Mouse (Mus musculus) MEL (cell line): ENCODE results near the gene Pdss2. TPM values are rescaled to one million over a fixed set of nuclear protein-coding genes. Genes with fewer than 3 reads are reported as not detected.

Experiments used
- DNase-seq: peaks from one replicate; pipeline ENCODE4 v3.0.0; 2011; ENCODE audit warnings: low read depth, low spot score
- H3K27ac ChIP-seq: 2 replicates; pipeline ENCODE4 v1.5.1; 2012; ENCODE audit warnings: low read depth, mild to moderate bottlenecking, control low read depth, low read length, moderate library complexity; ENCODE audit not compliant: control insufficient read depth
- H3K27me3 ChIP-seq, 2 experiments: fragments of 150-350 bp in 1 of 2; sonication (generic) in 1 of 2; 2 replicates each; pipeline ENCODE4 v1.6.1; 2012; ENCODE audit warnings: low read length in 2 of 2, mild to moderate bottlenecking in 2 of 2, improper control_type of control experiment in 1 of 2, moderate library complexity in 1 of 2; ENCODE audit not compliant: insufficient read depth in 2 of 2, control insufficient read depth in 1 of 2
- H3K36me3 ChIP-seq, 2 experiments: 2 replicates each; pipeline ENCODE4 v1.6.1; 2012 to 2014; ENCODE audit warnings: low read length in 2 of 2, improper control_type of control experiment in 1 of 2, inconsistent platforms in 1 of 2, mild to moderate bottlenecking in 1 of 2; ENCODE audit not compliant: insufficient read depth in 2 of 2, control insufficient read depth in 1 of 2
- H3K4me1 ChIP-seq, 2 experiments: fragments of 150-350 bp in 1 of 2; sonication (generic) in 1 of 2; 2 replicates each; pipeline ENCODE4 v1.6.1; 2012; ENCODE audit warnings: low read length in 2 of 2, improper control_type of control experiment in 1 of 2, mild to moderate bottlenecking in 1 of 2; ENCODE audit not compliant: insufficient read depth in 2 of 2, control insufficient read depth in 1 of 2
- H3K4me3 ChIP-seq, 2 experiments: fragments of 150-350 bp in 1 of 2; sonication (generic) in 1 of 2; 2 replicates each; pipeline ENCODE4 v1.5.1; 2012; ENCODE audit warnings: low read depth in 2 of 2, low read length in 2 of 2, mild to moderate bottlenecking in 2 of 2, moderate library complexity in 2 of 2, control low read depth in 1 of 2, improper control_type of control experiment in 1 of 2; ENCODE audit not compliant: control insufficient read depth in 1 of 2, insufficient read depth in 1 of 2
- H3K79me2 ChIP-seq: 2 replicates; pipeline ENCODE4 v1.6.1; 2012; ENCODE audit warnings: mild to moderate bottlenecking, low read length, moderate library complexity; ENCODE audit not compliant: control insufficient read depth, poor library complexity, insufficient read depth
- H3K9ac ChIP-seq: 2 replicates; pipeline ENCODE4 v1.6.1; 2012; ENCODE audit warnings: low read depth, mild to moderate bottlenecking, control low read depth, low read length, moderate library complexity; ENCODE audit not compliant: control insufficient read depth, poor library complexity, severe bottlenecking
- H3K9me3 ChIP-seq: fragments of 150-350 bp; sonication (generic); replicated peaks from 2 replicates; pipeline ENCODE4 v1.6.1; 2012; ENCODE audit warnings: mild to moderate bottlenecking, low read length, improper control_type of control experiment, moderate library complexity; ENCODE audit not compliant: insufficient read depth
- BHLHE40 ChIP-seq: IDR thresholded peaks from 2 replicates; pipeline ENCODE4 v1.6.1; 2012; ENCODE audit warnings: low read depth, mild to moderate bottlenecking, inconsistent platforms, low read length, improper control_type of control experiment, borderline replicate concordance
- E2F4 ChIP-seq: IDR thresholded peaks from 2 replicates; pipeline ENCODE4 v1.6.1; 2011; ENCODE audit warnings: low read depth, low read length, improper control_type of control experiment, borderline replicate concordance
- ELF1 ChIP-seq: IDR thresholded peaks from 2 replicates; pipeline ENCODE4 v1.6.1; 2014; ENCODE audit warnings: low read depth, mild to moderate bottlenecking, inconsistent platforms, low read length, improper control_type of control experiment, moderate library complexity
- EP300 ChIP-seq, 2 experiments: IDR thresholded peaks; 2 replicates each; pipeline ENCODE4 v1.6.1; 2011; ENCODE audit warnings: improper control_type of control experiment in 2 of 2, low read length in 2 of 2, low read depth in 1 of 2, mild to moderate bottlenecking in 1 of 2
- ETS1 ChIP-seq: IDR thresholded peaks from 2 replicates; pipeline ENCODE4 v1.6.1; 2012; ENCODE audit warnings: low read depth, mild to moderate bottlenecking, inconsistent platforms, low read length, improper control_type of control experiment, moderate library complexity
- GATA1 ChIP-seq: IDR thresholded peaks from 2 replicates; pipeline ENCODE4 v1.6.1; 2011; ENCODE audit warnings: low read depth, low read length, improper control_type of control experiment
- MAX ChIP-seq: IDR thresholded peaks from 2 replicates; pipeline ENCODE4 v1.6.1; 2011; ENCODE audit warnings: low read length, improper control_type of control experiment
- MEF2A ChIP-seq: IDR thresholded peaks from 2 replicates; pipeline ENCODE4 v1.6.1; 2014; ENCODE audit warnings: low read depth, mild to moderate bottlenecking, inconsistent platforms, low read length, improper control_type of control experiment; ENCODE audit not compliant: poor library complexity, insufficient replicate concordance, severe bottlenecking; ENCODE audit errors: extremely low read depth
- MYC ChIP-seq: IDR thresholded peaks from 2 replicates; pipeline ENCODE4 v1.6.1; 2011; ENCODE audit warnings: low read depth, mild to moderate bottlenecking, low read length, improper control_type of control experiment, moderate library complexity
- NELFE ChIP-seq: IDR thresholded peaks from 2 replicates; pipeline ENCODE4 v1.6.1; 2011; ENCODE audit warnings: low read depth, low read length, improper control_type of control experiment
- NRF1 ChIP-seq: IDR thresholded peaks from 2 replicates; pipeline ENCODE4 v1.6.1; 2014; ENCODE audit warnings: low read depth, mild to moderate bottlenecking, inconsistent platforms, low read length, improper control_type of control experiment, moderate library complexity; ENCODE audit not compliant: poor library complexity, insufficient read depth, severe bottlenecking
- POLR2AphosphoS2 ChIP-seq: IDR thresholded peaks from 2 replicates; pipeline ENCODE4 v1.6.1; 2011; ENCODE audit warnings: low read length, improper control_type of control experiment
- RCOR1 ChIP-seq: IDR thresholded peaks from 2 replicates; pipeline ENCODE4 v1.6.1; 2012; ENCODE audit warnings: low read depth, mild to moderate bottlenecking, inconsistent platforms, low read length, improper control_type of control experiment
- SIN3A ChIP-seq: IDR thresholded peaks from 2 replicates; pipeline ENCODE4 v1.6.1; 2012; ENCODE audit warnings: low read length, improper control_type of control experiment, inconsistent platforms
- SMC3 ChIP-seq: IDR thresholded peaks from 2 replicates; pipeline ENCODE4 v1.6.1; 2011; ENCODE audit warnings: low read depth, low read length, improper control_type of control experiment
- TCF12 ChIP-seq: IDR thresholded peaks from 2 replicates; pipeline ENCODE4 v1.6.1; 2014; ENCODE audit warnings: low read depth, mild to moderate bottlenecking, inconsistent platforms, low read length, improper control_type of control experiment, moderate library complexity
- polyA plus RNA-seq, 2 experiments: library from polyadenylated mRNA; stranded (reverse) in 1 of 2; unstranded in 1 of 2; fragments of >175 nt in 1 of 2; fragments of >200 nt in 1 of 2; gene quantifications; 2 replicates each; pipeline versions ENCODE4 v1.2.1 to v1.2.4; 2012; ENCODE audit warnings: low replicate concordance in 2 of 2, low read depth in 1 of 2; ENCODE audit not compliant: insufficient read length in 2 of 2, insufficient read depth in 1 of 2, missing spikeins in 1 of 2
- total RNA-seq: library from RNA; depleted of rRNA; stranded (reverse); fragments of 300-350 nt; gene quantifications from 2 replicates; pipeline ENCODE4 v1.2.3, GENCODE M21; 2012

Pdss2 gene
- total and polyA plus RNA-seq, 3 experiments = 14.3 to 14.8 TPM; not detected in 1

DNA sequence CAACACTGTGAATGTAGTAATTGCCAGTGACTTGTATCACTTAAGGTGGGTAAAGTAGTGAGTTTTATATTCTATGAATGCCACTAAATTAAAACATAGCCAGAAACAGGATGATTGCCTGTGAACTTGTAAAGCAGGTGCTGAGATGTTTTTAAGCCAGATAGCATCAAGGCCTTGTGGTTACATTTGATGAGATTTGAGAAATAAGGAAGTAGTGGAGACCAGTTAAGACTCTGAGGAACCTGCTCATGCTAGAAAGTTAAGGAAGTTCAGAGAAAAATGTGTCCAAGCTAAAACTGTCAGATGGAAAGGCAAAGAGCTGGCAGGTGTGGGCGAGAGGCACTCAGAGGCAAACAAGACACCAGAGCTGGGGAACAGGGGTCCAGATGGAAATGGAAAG, 184.8 kb downstream of the Pdss2 start:
- TF ChIP-seq ELF1 (peak; percentile 42; the same call in 1 of the 2 replicates), RCOR1 (peak; percentile 90), TCF12 (peak; percentile 30; the same call in 1 of the 2 replicates), SIN3A (no peak), EP300 (IDR thresholded peaks at IDR 0.05; ENCODE audit: low read depth in 1 of 2, low read length in 2 of 2) (peak in 1 of 2 experiments; percentile 75; a peak in 3 of 4 replicates), SMC3 (no peak), MYC (peak; percentile 29; the same call in 1 of the 2 replicates), NRF1 (no peak), GATA1 (peak; percentile 77), MAX (no peak), MEF2A (no peak), BHLHE40 (peak; percentile 37; the same call in 1 of the 2 replicates)
- TF ChIP-seq, all 39 proteins: peak for 7
- DNase-seq = peak; percentile 64

DNA sequence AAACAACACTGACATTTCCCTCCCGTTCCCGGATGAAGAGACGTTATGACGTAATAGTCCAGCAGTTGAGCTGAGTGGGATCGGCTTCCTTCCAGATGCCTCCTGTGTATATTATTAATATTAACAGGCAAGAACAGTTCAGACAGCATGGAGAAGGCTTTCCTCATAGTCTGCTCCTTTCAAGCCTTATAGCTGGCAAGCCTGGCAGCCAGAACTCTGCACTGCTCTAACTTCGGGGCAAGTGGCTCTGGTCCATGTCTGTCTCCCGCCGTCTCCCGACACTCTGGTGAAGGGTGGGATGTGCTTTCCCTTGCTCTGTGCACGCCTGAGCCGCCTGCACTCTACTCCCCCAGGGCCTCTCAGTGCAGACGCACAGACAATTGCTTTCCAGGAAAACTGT, 185.6 kb downstream of the Pdss2 start:
- no peak for DNase-seq
- H3K27me3 ChIP-seq = no peaks in the 10 kb centered on the region
- peaks cover 0 to 9% of the 10 kb centered on the region in 2 experiments; a peak in 2 of 4 replicates for H3K36me3 ChIP-seq
- H3K9me3 ChIP-seq = no peaks in the 10 kb centered on the region
- no peak overlapping the region for H3K9ac ChIP-seq
- no peak overlapping the region for H3K27ac ChIP-seq
- no peak overlapping the region for H3K4me3 ChIP-seq
- H3K4me1 ChIP-seq = peaks cover 0 to 10% of the 10 kb centered on the region in 2 experiments; a peak in 1 of 4 replicates
- H3K79me2 ChIP-seq = no peaks in the 10 kb centered on the region
- TF ChIP-seq NELFE (no peak), POLR2AphosphoS2 (no peak), ETS1 (no peak), TCF12 (no peak), E2F4 (no peak), GATA1 (no peak)
- TF ChIP-seq, all 39 proteins: peak for 0

More for the DNA sequence above, 184.8 kb downstream of the Pdss2 start:
- no peaks in the 10 kb centered on the region for H3K27me3 ChIP-seq
- no peak overlapping the region for H3K9ac ChIP-seq
- no peaks in the 10 kb centered on the region for H3K79me2 ChIP-seq
- H3K4me3 ChIP-seq = no peak overlapping the region
- peaks cover 0 to 6% of the 10 kb centered on the region in 2 experiments; a peak in 1 of 4 replicates for H3K4me1 ChIP-seq
- H3K36me3 ChIP-seq = peaks cover 0 to 9% of the 10 kb centered on the region in 2 experiments; a peak in 2 of 4 replicates
- H3K27ac ChIP-seq = no peak overlapping the region
- no peaks in the 10 kb centered on the region for H3K9me3 ChIP-seq
